Mouse (Mus musculus): Measurements from ENCODE around the gene Cacna1d. TPM values are rescaled to one million over a fixed set of nuclear protein-coding genes. Genes with fewer than 3 reads are reported as not detected.

Cacna1d gene
- polyA plus RNA-seq, 1 experiment from 2014 or later: 1.5 TPM

GRCm38 (mm10) chr14:30419458-30419857 lies 71.8 kb downstream of the Cacna1d start:
- no peak for TF ChIP-seq CTCF (IDR thresholded peaks at IDR 0.05; ENCODE audit: low read depth)
- H3K27ac ChIP-seq (ENCODE audit: low read depth, low read length): no peak overlapping the region
- no peaks in the 10 kb centered on the region for H3K9me3 ChIP-seq (ENCODE audit: control insufficient read depth)
- H3K4me1 ChIP-seq (replicated peaks; ENCODE audit: control insufficient read depth, insufficient read depth, low read length): no peaks in the 10 kb centered on the region
- no peaks in the 10 kb centered on the region for H3K27me3 ChIP-seq (replicated peaks; ENCODE audit: control insufficient read depth, insufficient read depth, low read length)
- no peak overlapping the region for H3K9ac ChIP-seq (ENCODE audit: low read depth, low read length)
- 46% methylated on average over 7 of the region's 7 CpGs for WGBS
- H3K4me3 ChIP-seq (ENCODE audit: low read depth, low read length): no peak overlapping the region
- no peak for ATAC-seq
- peak overlapping the region; percentile 35 for H3K4me2 ChIP-seq (replicated peaks; ENCODE audit: low read depth)
- H3K36me3 ChIP-seq (ENCODE audit: control insufficient read depth, insufficient read depth): no peaks in the 10 kb centered on the region

GRCm38 (mm10) chr14:30419046-30419445 lies 72.2 kb downstream of the Cacna1d start:
- peak overlapping the region; percentile 35 for H3K4me2 ChIP-seq (replicated peaks; ENCODE audit: low read depth)
- no peaks in the 10 kb centered on the region for H3K9me3 ChIP-seq (ENCODE audit: control insufficient read depth)
- no peak for ATAC-seq
- no peaks in the 10 kb centered on the region for H3K4me1 ChIP-seq (replicated peaks; ENCODE audit: control insufficient read depth, insufficient read depth, low read length)
- no peak overlapping the region for H3K27ac ChIP-seq (ENCODE audit: low read depth, low read length)
- H3K9ac ChIP-seq (ENCODE audit: low read depth, low read length): no peak overlapping the region
- no peaks in the 10 kb centered on the region for H3K27me3 ChIP-seq (replicated peaks; ENCODE audit: control insufficient read depth, insufficient read depth, low read length)
- 59% methylated on average over 6 of the region's 6 CpGs for WGBS
- no peak for TF ChIP-seq CTCF (IDR thresholded peaks at IDR 0.05; ENCODE audit: low read depth)
- H3K36me3 ChIP-seq (ENCODE audit: control insufficient read depth, insufficient read depth): no peaks in the 10 kb centered on the region
- H3K4me3 ChIP-seq (ENCODE audit: low read depth, low read length): no peak overlapping the region

GRCm38 (mm10) chr14:30415830-30416229 lies 75.4 kb downstream of the Cacna1d start:
- Histone ChIP-seq H3K4me3 (ENCODE audit: low read depth, low read length) (no peak overlapping the region), H3K4me2 (replicated peaks; ENCODE audit: low read depth) (no peak overlapping the region), H3K27ac (ENCODE audit: low read depth, low read length) (no peak overlapping the region), H3K9me3 (ENCODE audit: control insufficient read depth) (no peaks in the 10 kb centered on the region), H3K36me3 (ENCODE audit: control insufficient read depth, insufficient read depth) (no peaks in the 10 kb centered on the region), H3K4me1 (replicated peaks; ENCODE audit: control insufficient read depth, insufficient read depth, low read length) (no peaks in the 10 kb centered on the region), H3K27me3 (replicated peaks; ENCODE audit: control insufficient read depth, insufficient read depth, low read length) (no peaks in the 10 kb centered on the region), H3K9ac (ENCODE audit: low read depth, low read length) (no peak overlapping the region)
- no peak for ATAC-seq
- TF ChIP-seq CTCF (IDR thresholded peaks at IDR 0.05; ENCODE audit: low read depth): no peak
- 92% methylated on average over 5 of the region's 5 CpGs for WGBS

GRCm38 (mm10) chr14:30414131-30414530 lies 77.1 kb downstream of the Cacna1d start:
- Histone ChIP-seq H3K9ac (ENCODE audit: low read depth, low read length) (no peak overlapping the region), H3K4me1 (replicated peaks; ENCODE audit: control insufficient read depth, insufficient read depth, low read length) (no peaks in the 10 kb centered on the region), H3K27ac (ENCODE audit: low read depth, low read length) (no peak overlapping the region), H3K4me3 (ENCODE audit: low read depth, low read length) (no peak overlapping the region), H3K36me3 (ENCODE audit: control insufficient read depth, insufficient read depth) (no peaks in the 10 kb centered on the region), H3K4me2 (replicated peaks; ENCODE audit: low read depth) (no peak overlapping the region), H3K27me3 (replicated peaks; ENCODE audit: control insufficient read depth, insufficient read depth, low read length) (no peaks in the 10 kb centered on the region), H3K9me3 (ENCODE audit: control insufficient read depth) (no peaks in the 10 kb centered on the region)
- no peak for ATAC-seq
- TF ChIP-seq CTCF (IDR thresholded peaks at IDR 0.05; ENCODE audit: low read depth): no peak
- 75% methylated on average over 2 of the region's 2 CpGs for WGBS

GRCm38 (mm10) chr14:30409331-30409730 lies 81.9 kb downstream of the Cacna1d start:
- TF ChIP-seq CTCF (IDR thresholded peaks at IDR 0.05; ENCODE audit: low read depth): no peak
- H3K27me3 ChIP-seq (replicated peaks; ENCODE audit: control insufficient read depth, insufficient read depth, low read length): no peaks in the 10 kb centered on the region
- no peaks in the 10 kb centered on the region for H3K9me3 ChIP-seq (ENCODE audit: control insufficient read depth)
- no peak for ATAC-seq
- no peaks in the 10 kb centered on the region for H3K4me1 ChIP-seq (replicated peaks; ENCODE audit: control insufficient read depth, insufficient read depth, low read length)
- H3K4me3 ChIP-seq (ENCODE audit: low read depth, low read length): no peak overlapping the region
- H3K4me2 ChIP-seq (replicated peaks; ENCODE audit: low read depth): no peak overlapping the region
- H3K9ac ChIP-seq (ENCODE audit: low read depth, low read length): no peak overlapping the region
- no peak overlapping the region for H3K27ac ChIP-seq (ENCODE audit: low read depth, low read length)
- 84% methylated on average over 4 of the region's 4 CpGs for WGBS
- H3K36me3 ChIP-seq (ENCODE audit: control insufficient read depth, insufficient read depth): no peaks in the 10 kb centered on the region

GRCm38 (mm10) chr14:30405456-30406225 lies 85.6 kb downstream of the Cacna1d start:
- no peak for TF ChIP-seq CTCF (IDR thresholded peaks at IDR 0.05; ENCODE audit: low read depth)
- H3K27me3 ChIP-seq (replicated peaks; ENCODE audit: control insufficient read depth, insufficient read depth, low read length): no peaks in the 10 kb centered on the region
- peak overlapping the region; percentile 54 for H3K4me2 ChIP-seq (replicated peaks; ENCODE audit: low read depth)
- H3K27ac ChIP-seq (ENCODE audit: low read depth, low read length): no peak overlapping the region
- no peak overlapping the region for H3K9ac ChIP-seq (ENCODE audit: low read depth, low read length)
- peak; percentile 33; the same call in 1 of the 2 replicates for ATAC-seq
- H3K4me1 ChIP-seq (replicated peaks; ENCODE audit: control insufficient read depth, insufficient read depth, low read length): no peaks in the 10 kb centered on the region
- WGBS: 17% methylated on average over 8 of the region's 8 CpGs
- no peaks in the 10 kb centered on the region for H3K9me3 ChIP-seq (ENCODE audit: control insufficient read depth)
- no peaks in the 10 kb centered on the region for H3K36me3 ChIP-seq (ENCODE audit: control insufficient read depth, insufficient read depth)
- H3K4me3 ChIP-seq (ENCODE audit: low read depth, low read length): peak overlapping the region; percentile 23

Data from intestine, postnatal 0 days (tissue).